Mouse (Mus musculus) right cerebral cortex, postnatal 10 days (tissue): Measurements from ENCODE around the gene Slc38a4.

Source experiments
- DNase-seq, 2 experiments: peaks; one replicate each; pipeline ENCODE4 v3.0.0; 2021; ENCODE audit warnings: low spot score in 2 of 2

The Slc38a4 gene

DNA sequence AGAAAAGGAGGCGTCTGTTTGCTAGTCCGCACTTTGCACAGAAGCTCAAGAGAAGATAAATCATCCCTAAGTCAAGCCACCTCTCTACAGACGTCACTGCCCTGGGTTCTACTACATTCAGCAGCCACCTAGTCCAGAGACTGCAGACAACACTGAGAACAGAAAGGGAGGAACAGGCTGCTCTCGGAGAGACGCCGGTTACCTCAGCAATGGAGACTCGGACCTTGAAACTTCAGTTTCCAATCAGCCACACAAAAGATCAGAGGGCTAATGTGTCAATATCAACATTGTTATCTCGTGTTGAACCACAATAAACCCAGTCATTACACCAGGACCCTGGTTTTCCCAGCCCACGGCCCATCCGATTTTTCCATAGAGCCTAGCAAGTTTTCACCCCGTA is 36.4 kb downstream of the Slc38a4 start:
- DNase-seq = no peak

DNA sequence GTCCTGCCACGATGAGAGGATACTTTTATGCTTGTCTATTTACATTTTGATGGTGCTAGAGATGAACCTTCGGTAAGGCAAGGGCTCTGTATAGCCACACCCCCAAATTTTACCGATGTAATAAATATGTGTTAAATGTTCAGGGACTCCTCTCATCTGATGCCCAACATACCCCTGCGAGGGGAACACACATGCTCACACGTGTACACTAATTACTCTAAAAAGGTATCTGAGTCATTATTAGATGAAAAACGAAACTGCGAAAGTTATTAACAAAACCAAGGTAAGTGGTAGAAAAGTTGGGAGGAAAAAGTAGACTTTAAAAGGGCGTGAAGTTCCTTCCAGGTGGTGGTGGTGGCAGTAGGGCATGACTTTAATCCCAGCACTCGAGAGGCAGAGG is 38.6 kb downstream of the Slc38a4 start:
- DNase-seq = no peak

DNA sequence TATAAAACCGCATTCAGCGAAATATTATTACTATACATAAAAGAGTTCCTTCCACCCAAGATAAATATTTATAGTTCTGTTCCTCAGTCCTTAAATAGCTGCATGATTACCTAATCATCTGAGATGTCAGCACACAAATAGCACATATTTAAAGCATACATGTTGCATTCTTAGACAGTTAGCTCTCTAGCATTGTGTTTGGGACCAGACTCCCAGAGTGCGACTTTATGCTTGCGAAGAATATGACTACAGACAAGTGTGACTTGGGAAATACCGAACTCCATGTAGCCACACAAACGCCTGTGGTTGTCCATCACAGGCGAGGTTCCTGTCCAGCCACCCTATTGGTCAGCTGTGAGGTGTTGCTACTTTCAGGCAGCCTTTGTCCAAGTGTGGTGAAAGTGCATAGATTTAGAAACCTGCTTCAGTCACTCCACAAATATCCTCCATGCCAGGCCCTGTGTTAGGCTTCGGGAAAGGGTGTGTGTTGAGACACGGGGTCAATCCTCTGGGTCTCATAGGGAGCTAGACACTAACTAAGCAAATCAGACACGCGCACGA is 40.6 kb downstream of the Slc38a4 start:
- DNase-seq = no peak

DNA sequence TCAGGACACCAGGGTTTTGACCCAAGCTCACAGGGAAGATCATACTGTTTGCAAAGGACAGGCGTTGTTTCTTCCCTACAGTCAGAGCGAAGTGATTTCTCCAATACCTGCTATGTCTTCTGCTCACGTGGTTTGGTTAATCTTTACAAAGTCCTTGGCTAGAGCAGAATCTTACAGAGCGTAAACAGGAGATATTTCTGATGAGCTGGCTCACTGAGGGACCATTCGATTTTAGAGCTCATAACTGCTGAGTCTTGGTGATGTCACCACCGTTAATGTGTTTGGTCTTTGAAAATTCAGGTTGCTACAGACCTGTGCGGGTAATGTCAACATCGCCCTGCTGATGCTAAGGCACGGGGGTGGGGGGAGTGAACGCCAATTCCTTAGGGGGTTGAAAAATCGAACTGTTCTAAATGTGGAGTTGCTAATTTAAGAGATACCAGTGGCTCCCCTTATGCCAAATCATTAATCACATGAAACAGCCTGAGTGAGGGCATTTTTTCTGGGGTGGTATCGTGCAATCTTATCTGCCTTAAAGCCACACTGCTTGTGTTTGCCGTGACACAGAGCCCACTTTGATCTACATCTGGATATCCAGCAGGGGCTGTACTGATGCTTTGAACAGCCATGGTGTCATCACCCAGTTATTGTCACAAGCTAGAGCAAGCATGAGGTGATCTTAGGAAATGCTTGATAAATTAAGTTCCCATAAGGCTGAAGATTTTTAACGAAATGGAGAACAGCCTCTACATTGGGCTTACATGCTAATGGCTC is 44.0 kb downstream of the Slc38a4 start:
- DNase-seq = no peak

DNA sequence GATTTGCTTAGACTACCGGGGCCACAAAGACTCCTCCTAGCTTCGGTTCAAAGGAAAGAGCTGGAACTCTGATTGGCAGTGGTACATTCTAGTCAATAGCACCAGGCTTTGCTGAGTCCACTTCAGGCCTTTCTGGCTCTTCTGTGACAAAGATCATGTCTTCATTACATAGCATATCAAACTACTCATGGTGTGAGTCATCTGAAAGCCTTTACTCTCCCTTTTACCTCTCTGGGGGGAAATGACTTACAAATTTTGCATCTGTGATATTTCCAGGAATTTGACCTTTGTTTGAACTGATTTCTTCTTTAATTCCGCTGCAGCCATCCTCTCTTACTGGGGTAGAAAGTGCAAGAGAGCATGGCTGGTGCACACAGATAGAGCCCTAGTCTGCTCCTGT is 46.5 kb downstream of the Slc38a4 start:
- no peak for DNase-seq

DNA sequence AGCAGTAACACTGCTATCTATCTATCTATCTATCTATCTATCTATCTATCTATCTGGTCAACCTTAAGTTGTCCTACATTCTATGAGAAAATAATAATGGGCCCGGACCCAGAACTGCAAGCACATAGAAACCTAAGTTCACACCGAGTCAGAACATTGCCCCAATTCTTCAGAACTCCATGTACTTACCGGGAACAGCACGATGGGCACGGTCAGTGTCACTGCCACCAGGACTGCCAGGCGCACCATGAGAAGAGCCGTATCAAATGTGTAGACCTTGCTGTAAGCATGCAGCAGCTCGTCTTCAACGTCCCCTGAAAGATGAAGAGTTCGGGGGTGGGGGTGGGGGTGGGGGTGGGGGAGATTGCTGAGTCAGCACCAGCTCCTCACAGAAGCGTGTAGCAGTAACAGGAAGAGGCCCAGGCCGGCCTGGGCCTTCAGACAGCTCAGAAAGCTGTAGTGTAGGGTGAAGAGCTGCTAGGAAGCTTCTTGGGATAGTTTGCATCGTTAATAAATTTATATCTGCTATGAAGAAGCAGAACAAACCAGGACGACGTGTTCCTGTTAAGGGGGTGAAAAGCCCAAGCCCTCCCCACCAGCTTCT is 50.0 kb downstream of the Slc38a4 start:
- DNase-seq = no peak

DNA sequence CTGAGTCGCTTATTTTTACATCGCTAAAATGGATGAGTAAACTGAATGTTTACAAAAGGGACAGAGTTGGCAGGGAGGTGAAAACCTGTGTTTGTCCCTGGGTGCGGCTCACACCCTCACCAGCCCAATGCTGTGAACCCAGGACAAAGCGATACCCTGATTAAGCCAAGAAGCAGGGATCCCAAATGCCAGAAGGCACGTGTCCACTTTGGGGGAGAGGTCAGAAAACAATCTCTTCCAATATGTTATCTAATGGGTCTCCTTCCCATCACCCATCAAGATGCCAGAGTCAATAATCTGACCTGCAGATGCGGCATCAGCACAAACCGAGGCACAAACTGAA is 51.3 kb downstream of the Slc38a4 start:
- no peak for DNase-seq

DNA sequence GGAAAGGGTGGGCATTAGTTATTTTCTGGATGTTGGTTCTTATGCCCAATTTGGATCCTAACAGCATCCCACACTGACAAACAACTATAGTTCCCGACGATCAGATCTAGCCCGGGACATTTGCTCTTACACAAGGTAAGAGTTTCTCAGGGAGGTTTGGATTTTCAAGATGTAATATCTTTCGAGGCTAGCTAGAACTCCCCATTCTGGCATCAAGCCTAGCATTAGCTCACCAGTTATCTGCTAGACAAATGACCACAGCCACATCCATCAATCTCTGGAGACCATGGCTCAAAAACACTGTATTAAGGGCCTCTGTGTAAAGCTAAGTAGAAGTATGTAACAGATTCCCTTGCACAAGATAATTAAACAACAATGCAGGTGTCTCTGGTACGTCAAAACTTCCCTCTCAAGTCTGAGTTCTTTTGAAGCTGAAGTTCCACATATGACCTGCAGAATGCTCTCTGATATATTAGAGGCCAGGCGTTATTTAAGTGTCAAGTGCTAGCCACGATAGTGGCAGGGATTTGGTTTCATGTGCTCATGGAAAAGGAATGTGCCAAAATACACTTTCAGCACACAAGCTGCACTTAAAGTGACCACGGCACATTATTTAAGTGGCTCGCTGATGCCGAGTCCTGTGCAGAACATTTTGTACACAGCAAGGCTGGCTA is 51.8 kb downstream of the Slc38a4 start:
- DNase-seq = no peak

DNA sequence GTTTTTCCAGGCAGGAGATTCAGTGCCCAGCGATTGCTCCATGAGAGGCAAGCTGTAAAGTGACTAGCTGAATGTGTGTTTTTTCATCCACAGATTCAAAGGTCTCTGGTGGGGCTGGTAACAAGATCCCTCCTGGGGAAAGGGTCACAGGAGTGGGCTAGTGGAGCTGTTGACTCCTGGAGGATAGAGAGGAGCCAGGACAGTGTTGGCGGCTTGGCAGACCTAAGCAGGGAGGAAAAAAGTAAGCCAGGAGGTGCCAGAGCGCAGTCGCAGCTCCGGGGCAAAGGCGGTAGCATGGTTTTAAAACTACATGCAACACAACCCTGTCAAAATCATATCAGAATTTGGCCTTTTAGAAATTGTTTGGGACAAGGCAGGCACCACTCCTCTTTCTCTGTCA is 52.6 kb downstream of the Slc38a4 start:
- DNase-seq = no peak

DNA sequence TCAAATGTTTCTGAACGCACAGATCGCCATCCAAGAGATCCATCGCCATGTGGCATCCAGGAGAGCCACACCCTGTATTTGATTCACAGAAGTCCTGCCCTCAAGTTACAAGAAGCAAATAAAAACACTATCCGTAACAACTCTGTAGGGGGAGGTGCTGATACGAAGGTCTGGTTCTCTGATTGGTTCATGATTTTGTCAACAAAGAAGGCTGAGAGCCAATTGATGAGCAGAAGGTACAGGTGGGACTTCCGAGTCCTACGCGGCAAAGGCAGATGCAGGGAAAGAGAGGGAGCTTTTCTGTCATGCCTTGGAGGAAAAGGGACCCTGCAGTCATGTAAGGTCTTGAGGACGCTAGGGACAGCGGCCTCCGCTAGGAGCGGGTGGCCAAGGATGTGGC is 53.0 kb downstream of the Slc38a4 start:
- DNase-seq = no peak

DNA sequence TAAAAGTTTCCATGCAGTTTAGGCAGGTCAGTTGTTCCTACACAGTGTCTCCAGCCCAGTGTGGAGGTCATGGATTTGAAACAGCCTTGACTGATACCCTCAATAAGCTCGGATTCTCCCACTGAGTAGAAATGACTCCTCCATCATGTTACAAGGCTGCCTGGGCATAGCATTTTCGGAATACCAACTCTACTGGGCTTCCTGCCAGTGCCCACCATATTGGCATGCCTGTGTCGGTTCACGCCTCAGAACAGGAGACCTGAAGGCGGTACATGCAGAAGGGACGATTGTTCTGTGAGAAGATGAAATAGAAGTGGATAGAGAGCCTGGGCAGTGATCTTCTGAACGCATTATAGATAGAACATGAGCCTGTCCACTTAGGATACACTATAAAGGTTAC is 53.9 kb downstream of the Slc38a4 start:
- peak; percentile 28 to 33 for DNase-seq

DNA sequence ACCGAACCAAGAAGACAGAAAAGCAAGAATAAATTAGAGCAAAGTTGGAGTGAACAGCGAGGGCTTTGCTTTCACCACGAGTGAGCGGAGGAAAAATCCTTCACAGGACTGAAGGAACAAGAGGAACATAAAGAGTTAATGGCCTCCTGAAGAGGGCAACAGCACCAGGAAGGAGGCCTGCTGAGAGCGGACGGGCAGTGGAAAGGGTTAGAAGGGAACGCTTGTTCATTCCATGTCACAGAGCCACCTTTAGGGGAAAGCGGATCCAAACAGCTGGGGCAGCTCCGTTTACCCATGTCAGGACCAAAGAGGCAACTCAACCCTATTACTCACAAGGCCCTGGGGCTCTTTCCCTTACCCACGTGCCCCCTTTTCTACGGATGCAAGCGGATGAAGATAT is 54.3 kb downstream of the Slc38a4 start:
- no peak for DNase-seq

DNA sequence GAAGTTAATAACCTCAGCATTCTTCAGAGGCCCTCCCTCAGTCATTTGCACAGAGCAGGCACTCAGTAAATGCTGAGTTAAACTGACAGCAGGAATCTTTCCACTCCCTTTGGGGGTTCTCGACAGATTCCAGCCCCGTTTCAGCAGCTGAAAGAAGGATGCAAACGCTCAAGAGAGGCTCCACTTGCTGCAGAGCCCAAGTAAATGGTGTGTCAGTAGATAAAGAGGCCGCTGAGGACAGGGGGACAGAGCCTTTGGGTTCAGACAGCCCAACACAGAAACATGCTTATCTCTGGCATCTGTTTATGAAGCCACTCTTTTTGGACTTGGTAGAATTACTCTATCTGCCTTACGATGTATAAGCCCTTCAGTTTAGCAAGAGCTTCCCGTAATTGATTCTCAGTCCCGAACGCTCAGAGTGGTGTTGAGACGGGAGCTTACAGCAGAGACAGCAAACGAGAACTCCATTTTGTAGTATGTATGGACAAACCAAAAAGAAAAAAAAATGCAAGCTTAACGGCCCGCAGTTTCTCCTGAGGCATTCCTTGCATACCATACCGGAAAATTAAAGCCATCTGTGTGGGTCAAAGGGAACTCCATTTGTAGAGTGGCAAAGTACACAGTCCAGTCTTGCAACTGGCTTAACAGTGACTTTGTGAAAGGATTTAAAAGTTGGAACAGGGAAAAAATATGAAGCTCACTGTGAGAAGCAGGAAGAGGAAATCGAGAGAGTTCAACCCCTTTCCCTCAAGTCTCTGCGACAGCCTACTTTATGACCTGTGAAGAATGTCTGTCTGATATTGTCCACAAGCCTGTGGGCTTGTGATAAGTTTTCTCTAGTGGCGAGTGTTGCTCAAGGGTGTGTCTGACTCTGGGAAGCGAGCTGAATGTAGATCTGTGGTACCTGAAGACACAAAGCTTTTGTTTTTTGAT is 55.2 kb downstream of the Slc38a4 start:
- no peak for DNase-seq

DNA sequence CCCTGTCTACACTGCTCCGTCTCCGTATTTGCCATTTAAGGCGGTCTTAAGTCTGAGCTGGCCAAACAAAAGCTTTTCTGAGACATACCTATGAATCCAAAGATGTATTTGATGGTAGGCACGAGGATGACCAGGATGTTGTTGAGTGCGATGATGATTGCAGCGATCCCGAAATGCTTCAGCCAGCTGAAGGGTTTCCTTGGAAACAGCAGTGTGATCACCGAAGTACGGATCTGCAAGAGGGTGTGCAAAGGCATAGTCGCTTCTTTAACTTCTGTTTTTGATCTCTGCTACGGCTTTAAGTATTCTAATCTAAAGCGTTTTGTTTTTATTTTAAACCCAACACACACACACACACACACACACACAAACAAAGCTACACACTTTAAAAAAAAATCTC is 56.4 kb downstream of the Slc38a4 start:
- peak; percentile 35 to 49 for DNase-seq

DNA sequence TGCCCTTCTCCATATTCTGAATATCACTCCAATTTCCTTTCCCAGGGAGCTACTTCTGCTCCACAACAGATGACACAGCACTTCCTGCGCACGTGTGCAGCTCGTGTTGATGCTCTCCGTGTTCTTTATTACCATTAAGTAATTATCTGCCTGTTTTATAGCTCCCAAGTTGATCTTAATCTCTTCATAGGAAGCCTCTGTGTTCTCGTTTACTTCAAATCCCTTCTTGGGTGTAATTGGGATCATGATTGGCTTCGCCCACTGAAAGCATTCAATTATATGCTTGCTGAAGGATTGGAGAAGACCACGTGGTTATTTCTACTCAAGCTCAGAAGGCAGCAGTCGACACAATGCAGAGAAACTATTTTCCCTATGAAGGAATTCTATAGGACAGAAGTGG is 70.1 kb downstream of the Slc38a4 start:
- DNase-seq = no peak

DNA sequence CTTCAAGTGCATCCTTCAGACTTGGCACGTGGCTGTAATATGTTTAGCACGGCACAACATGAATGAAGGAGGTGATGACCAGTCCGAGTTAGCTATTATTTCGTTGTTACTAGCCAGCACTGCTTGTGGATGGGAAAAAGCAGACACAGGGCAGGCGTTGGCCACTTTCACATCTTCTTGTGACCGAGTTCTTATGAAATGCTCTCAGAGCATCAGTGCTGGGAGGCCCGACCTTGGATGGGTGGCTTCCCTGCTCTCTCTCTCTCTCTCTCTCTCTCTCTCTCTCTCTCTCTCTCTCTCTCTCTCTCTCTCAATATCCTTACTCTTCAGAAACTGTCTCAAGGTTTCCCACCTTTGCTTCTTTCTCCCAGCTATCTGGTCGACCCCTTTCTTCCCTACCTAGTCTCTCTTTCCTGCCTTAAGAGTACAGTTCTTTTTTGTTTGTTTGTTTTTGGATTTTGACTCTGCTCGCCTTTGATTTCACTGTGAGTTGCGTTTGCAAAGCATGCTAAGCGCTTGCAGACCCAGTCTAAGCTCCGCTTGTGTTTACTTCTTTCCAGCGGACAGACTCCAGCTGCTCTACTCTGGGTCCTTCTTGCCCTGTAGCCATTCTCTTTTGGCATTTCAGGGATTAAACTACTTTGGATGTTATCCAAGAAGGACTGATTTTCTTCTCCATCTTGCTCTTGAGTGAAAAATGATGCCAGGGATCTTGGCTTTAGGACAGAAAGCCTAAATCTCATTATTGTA is 72.0 kb downstream of the Slc38a4 start:
- DNase-seq = no peak

DNA sequence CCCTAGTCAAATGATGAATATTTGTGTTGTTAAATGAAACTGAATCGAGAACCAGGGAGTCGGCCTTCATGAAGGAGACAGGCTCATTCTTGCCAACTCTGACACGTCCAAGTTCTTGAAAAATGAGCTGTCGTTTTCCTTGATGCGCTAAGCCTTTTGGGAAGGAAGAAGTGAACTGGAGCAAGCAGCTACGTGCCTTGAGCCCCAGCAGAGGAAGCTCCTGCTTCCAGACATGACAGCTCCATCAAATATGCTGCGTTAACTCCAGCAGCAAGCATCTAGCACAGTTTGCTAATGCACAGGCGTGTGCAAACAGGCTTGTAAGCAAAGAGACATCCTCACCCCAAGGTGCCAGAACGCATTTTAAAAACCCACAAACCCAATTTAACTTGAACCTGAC is 80.6 kb downstream of the Slc38a4 start:
- DNase-seq = no peak

DNA sequence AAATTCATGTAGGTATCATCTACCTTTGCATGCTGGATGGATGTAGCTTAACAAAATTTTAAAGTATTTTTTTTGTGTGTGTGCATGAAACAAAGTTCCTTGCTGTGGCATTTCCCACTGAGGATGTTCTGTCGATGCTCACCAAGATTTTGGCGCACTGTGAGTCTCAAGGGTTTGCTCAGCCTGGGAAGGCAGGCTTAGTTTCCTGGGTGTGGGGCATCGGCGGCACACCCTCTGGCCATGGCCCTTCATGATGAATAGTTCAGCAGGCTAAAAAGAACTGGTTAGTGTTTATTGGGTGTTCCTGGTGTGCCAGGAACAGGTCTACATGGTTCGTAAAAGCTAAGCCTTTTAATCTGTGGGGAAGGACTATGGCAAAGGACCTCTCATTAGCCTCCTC is 81.6 kb downstream of the Slc38a4 start:
- no peak for DNase-seq

DNA sequence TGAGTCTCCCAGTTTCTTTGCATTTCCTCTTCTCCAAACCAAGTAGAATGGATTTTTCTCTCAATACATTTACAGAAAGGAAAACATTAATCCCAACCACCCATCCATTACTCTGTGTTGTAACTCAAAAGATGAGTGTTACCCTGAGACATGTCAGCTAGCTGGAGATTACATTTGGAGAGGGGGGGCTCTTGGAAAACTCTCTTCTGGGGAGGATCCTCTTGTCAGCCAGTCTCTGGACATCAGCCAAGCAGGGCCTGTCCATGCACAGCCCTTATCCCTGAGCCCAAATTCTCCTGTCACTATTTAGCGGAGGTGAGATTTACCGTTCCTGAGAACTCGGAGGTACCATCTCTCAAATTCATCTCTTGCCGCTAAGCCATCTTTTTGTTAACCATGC is 82.4 kb downstream of the Slc38a4 start:
- DNase-seq = no peak

DNA sequence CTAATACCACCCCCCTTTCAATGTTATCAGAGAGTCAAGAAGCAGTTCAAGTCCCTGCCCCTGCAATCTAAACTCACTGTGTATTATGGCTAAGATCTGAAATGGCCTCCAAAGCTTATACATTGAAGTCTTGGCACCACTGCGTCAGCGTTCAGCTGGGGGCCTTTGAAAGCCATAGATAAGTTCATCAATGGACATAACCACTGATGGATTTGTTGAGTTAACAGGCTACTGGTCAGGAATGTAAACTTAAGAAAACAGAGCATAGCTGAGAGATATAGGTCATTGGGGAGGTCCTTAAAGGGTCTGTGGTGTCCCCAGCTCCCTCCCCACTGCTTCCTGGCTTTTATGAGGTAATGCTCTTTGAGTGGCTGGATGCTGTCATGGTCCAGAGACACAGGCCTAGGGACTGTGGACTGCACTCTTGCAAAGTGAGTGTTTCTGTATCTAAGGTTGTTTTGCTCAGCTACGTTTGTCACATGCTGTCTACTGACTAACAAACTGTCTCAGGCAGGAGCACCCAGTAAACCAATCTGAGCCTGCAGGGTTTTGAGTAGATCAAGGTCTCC is 83.0 kb downstream of the Slc38a4 start:
- DNase-seq = no peak

DNA sequence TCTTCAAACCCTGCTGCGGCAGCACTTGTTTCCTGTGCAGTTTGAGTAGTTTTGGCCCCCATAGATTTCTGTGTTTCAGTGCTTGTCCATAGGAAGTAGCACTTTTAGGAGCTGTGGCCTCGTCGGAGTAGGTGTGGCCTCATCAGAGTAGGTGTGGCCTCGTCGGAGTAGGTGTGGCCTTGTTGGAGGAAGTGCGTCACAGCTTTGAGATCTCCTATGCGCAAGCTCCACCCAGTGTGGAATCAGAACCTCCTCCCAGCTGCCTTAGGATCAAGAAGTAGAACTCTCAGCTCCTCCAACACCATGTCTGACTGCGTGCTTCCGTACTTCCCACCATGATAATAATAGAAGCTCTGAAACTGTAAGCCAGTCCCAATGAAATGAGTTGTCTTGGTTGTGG is 83.8 kb downstream of the Slc38a4 start:
- DNase-seq = no peak
